Mouse (Mus musculus) C2C12 (cell line): ENCODE results near the gene Col4a2.

Experiments
- CEBPB ChIP-seq: IDR thresholded peaks from one replicate; pipeline ENCODE4 v1.6.1; 2011; ENCODE audit warnings: low read depth, mild to moderate bottlenecking, control low read depth, moderate library complexity
- CTCF ChIP-seq: IDR thresholded peaks from one replicate; pipeline ENCODE4 v1.5.1; 2011; ENCODE audit not compliant: control insufficient read depth, insufficient read depth, insufficient read length
- MAX ChIP-seq: IDR thresholded peaks from one replicate; pipeline ENCODE4 v1.6.1; 2011; ENCODE audit warnings: mild to moderate bottlenecking, control low read depth
- USF1 ChIP-seq: IDR thresholded peaks from one replicate; pipeline ENCODE4 v1.6.1; 2011; ENCODE audit warnings: low read depth, mild to moderate bottlenecking, control low read depth, moderate library complexity

DNA sequence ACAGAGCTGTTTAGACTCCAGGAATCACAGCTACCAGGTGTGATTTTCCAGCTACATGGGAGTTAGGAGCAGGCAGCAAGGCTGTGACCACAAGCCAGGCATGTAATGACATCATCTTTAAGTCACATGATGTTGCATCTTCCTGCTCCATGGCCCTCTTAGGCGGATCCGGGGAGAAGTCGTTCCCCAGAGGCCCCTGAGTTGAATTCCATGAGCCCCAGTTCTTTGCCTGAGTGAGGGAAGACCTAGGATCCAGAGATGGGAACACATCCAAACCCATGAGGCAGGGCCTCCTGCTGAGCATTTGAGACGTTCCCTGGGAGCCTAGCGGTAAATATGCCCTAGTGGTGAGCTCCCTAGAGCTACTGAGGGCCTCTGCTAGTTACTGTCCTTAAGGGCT is 99.8 kb downstream of the Col4a2 start:
- TF ChIP-seq CTCF = no peak
- no peak for TF ChIP-seq CEBPB
- TF ChIP-seq USF1 = peak; percentile 92
- TF ChIP-seq MAX = no peak
